Mouse (Mus musculus): Measurements from ENCODE around the gene Zfp526. TPM values are rescaled to one million over a fixed set of nuclear protein-coding genes. Genes with fewer than 3 reads are reported as not detected.
A peak's percentile ranks its signal among the peaks of the same experiment; 100 is the strongest.

Gene Zfp526
- polyA plus RNA-seq, 1 experiment = 1.5 TPM

- TF ChIP-seq TAL1 (IDR thresholded peaks at IDR 0.05; ENCODE audit: low read length) (no peak), GATA1 (IDR thresholded peaks at IDR 0.05; ENCODE audit: low read length) (no peak)
- Histone ChIP-seq H3K9me3 (ENCODE audit: control insufficient read depth, low read length) (no peaks in the 10 kb centered on the region), H3K4me1 (ENCODE audit: control insufficient read depth) (peaks cover 73% of the 10 kb centered on the region), H3K27me3 (ENCODE audit: control insufficient read depth) (no peaks in the 10 kb centered on the region), H3K4me3 (replicated peaks) (no peak overlapping the region), H3K36me3 (ENCODE audit: control insufficient read depth) (peaks cover 100% of the 10 kb centered on the region)
Observed at GRCm38 (mm10) chr7:25205355-25206093, 15.7 kb upstream of the Zfp526 start.

GRCm38 (mm10) chr7:25206094-25206830, 15.0 kb upstream of the Zfp526 start:
- no peaks in the 10 kb centered on the region for H3K9me3 ChIP-seq (ENCODE audit: control insufficient read depth, low read length)
- H3K4me3 ChIP-seq (replicated peaks) = no peak overlapping the region
- H3K36me3 ChIP-seq (ENCODE audit: control insufficient read depth) = peaks cover 100% of the 10 kb centered on the region
- no peaks in the 10 kb centered on the region for H3K27me3 ChIP-seq (ENCODE audit: control insufficient read depth)
- peaks cover 78% of the 10 kb centered on the region for H3K4me1 ChIP-seq (ENCODE audit: control insufficient read depth)
- TF ChIP-seq TAL1 (IDR thresholded peaks at IDR 0.05; ENCODE audit: low read length) (no peak), GATA1 (IDR thresholded peaks at IDR 0.05; ENCODE audit: low read length) (no peak)

GRCm38 (mm10) chr7:25209161-25209622, 12.0 kb upstream of the Zfp526 start:
- Histone ChIP-seq H3K9me3 (ENCODE audit: control insufficient read depth, low read length) (no peaks in the 10 kb centered on the region), H3K27me3 (ENCODE audit: control insufficient read depth) (no peaks in the 10 kb centered on the region), H3K4me1 (ENCODE audit: control insufficient read depth) (peaks cover 92% of the 10 kb centered on the region), H3K36me3 (ENCODE audit: control insufficient read depth) (peaks cover 100% of the 10 kb centered on the region), H3K4me3 (replicated peaks) (peak overlapping the region; percentile 59)
- TF ChIP-seq TAL1 (IDR thresholded peaks at IDR 0.05; ENCODE audit: low read length) (no peak), GATA1 (IDR thresholded peaks at IDR 0.05; ENCODE audit: low read length) (peak; percentile 70)

- Histone ChIP-seq H3K27me3 (ENCODE audit: control insufficient read depth) (no peaks in the 10 kb centered on the region), H3K4me1 (ENCODE audit: control insufficient read depth) (peaks cover 90% of the 10 kb centered on the region), H3K9me3 (ENCODE audit: control insufficient read depth, low read length) (no peaks in the 10 kb centered on the region), H3K4me3 (replicated peaks) (peak overlapping the region; percentile 59), H3K36me3 (ENCODE audit: control insufficient read depth) (peaks cover 100% of the 10 kb centered on the region)
- TF ChIP-seq TAL1 (IDR thresholded peaks at IDR 0.05; ENCODE audit: low read length) = no peak
- TF ChIP-seq GATA1 (IDR thresholded peaks at IDR 0.05; ENCODE audit: low read length) = no peak
Observed at GRCm38 (mm10) chr7:25210482-25210881, 10.7 kb upstream of the Zfp526 start.

DNA sequence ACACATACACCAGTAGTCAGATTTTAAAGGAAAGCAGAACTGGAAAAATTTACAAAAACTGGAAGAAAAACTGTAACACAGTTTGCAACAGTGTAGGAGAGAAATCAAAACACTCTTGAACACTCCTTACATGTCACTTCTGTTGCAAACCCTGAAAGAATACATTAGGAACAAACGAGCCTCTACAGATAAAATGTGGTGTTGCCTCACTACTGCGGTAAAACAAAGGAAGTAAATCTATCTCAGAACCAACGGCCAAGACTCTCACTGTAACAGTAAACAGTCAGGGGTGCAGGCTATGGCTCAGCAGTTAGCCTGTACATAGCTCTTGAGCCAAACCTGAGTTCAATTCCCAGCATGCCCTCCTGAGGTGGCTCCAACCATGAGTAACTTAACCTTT, 8.1 kb upstream of the Zfp526 start:
- TF ChIP-seq GATA1 (IDR thresholded peaks at IDR 0.05; ENCODE audit: low read length) = no peak
- no peak for TF ChIP-seq TAL1 (IDR thresholded peaks at IDR 0.05; ENCODE audit: low read length)
- Histone ChIP-seq H3K4me1 (ENCODE audit: control insufficient read depth) (peaks cover 82% of the 10 kb centered on the region), H3K36me3 (ENCODE audit: control insufficient read depth) (peaks cover 99% of the 10 kb centered on the region), H3K27me3 (ENCODE audit: control insufficient read depth) (no peaks in the 10 kb centered on the region), H3K4me3 (replicated peaks) (no peak overlapping the region), H3K9me3 (ENCODE audit: control insufficient read depth, low read length) (no peaks in the 10 kb centered on the region)

- Histone ChIP-seq H3K4me3 (replicated peaks) (no peak overlapping the region), H3K4me1 (ENCODE audit: control insufficient read depth) (peaks cover 78% of the 10 kb centered on the region), H3K27me3 (ENCODE audit: control insufficient read depth) (no peaks in the 10 kb centered on the region), H3K36me3 (ENCODE audit: control insufficient read depth) (peaks cover 98% of the 10 kb centered on the region), H3K9me3 (ENCODE audit: control insufficient read depth, low read length) (no peaks in the 10 kb centered on the region)
- no peak for TF ChIP-seq TAL1 (IDR thresholded peaks at IDR 0.05; ENCODE audit: low read length)
Observed at GRCm38 (mm10) chr7:25214172-25214571, 7.1 kb upstream of the Zfp526 start.

- Histone ChIP-seq H3K4me3 (replicated peaks) (peak overlapping the region; percentile 68), H3K36me3 (ENCODE audit: control insufficient read depth) (peaks cover 70% of the 10 kb centered on the region), H3K9me3 (ENCODE audit: control insufficient read depth, low read length) (no peaks in the 10 kb centered on the region), H3K27me3 (ENCODE audit: control insufficient read depth) (no peaks in the 10 kb centered on the region), H3K4me1 (ENCODE audit: control insufficient read depth) (peaks cover 73% of the 10 kb centered on the region)
- no peak for TF ChIP-seq GATA1 (IDR thresholded peaks at IDR 0.05; ENCODE audit: low read length)
- no peak for TF ChIP-seq TAL1 (IDR thresholded peaks at IDR 0.05; ENCODE audit: low read length)
Observed at GRCm38 (mm10) chr7:25217653-25218395, 3.4 kb upstream of the Zfp526 start.

GRCm38 (mm10) chr7:25218705-25219415, 2.4 kb upstream of the Zfp526 start:
- peak overlapping the region; percentile 68 for H3K4me3 ChIP-seq (replicated peaks)
- H3K27me3 ChIP-seq (ENCODE audit: control insufficient read depth) = no peaks in the 10 kb centered on the region
- TF ChIP-seq GATA1 (IDR thresholded peaks at IDR 0.05; ENCODE audit: low read length) (no peak), TAL1 (IDR thresholded peaks at IDR 0.05; ENCODE audit: low read length) (no peak)
- peaks cover 78% of the 10 kb centered on the region for H3K4me1 ChIP-seq (ENCODE audit: control insufficient read depth)
- peaks cover 70% of the 10 kb centered on the region for H3K36me3 ChIP-seq (ENCODE audit: control insufficient read depth)
- no peaks in the 10 kb centered on the region for H3K9me3 ChIP-seq (ENCODE audit: control insufficient read depth, low read length)

Measured in erythroblast, embryonic 14.5 days (primary cell).